Mouse (Mus musculus) stomach, postnatal 0 days (tissue): ENCODE results near the gene Sorbs2. TPM values are rescaled to one million over a fixed set of nuclear protein-coding genes. Genes with fewer than 3 reads are reported as not detected.

Experiments
- ATAC-seq: fragments of 200-750 bp; cut with Nextera tagmentation; 2 replicates; pipeline ENCODE4 v1.8.0; 2017; ENCODE audit not compliant: low FRiP score, low TSS enrichment
- DNase-seq: peaks from one replicate; pipeline ENCODE4 v3.0.0-alpha.2; 2016; ENCODE audit warnings: low spot score
- H3K27ac ChIP-seq: fragments of 300-500 bp; sonication (generic); replicated peaks from 2 replicates; pipeline ENCODE4 v1.5.1; 2014; ENCODE audit warnings: mild to moderate bottlenecking, control low read depth
- H3K27me3 ChIP-seq: fragments of 300-500 bp; sonication (generic); 2 replicates; pipeline ENCODE4 v1.6.1; 2014; ENCODE audit warnings: low read length; ENCODE audit not compliant: control insufficient read depth, insufficient read depth
- H3K36me3 ChIP-seq: fragments of 300-500 bp; sonication (generic); 2 replicates; pipeline ENCODE4 v1.6.1; 2014; ENCODE audit warnings: low read length, mixed read lengths; ENCODE audit not compliant: control insufficient read depth, insufficient read depth
- H3K4me1 ChIP-seq: fragments of 300-500 bp; sonication (generic); replicated peaks from 2 replicates; pipeline ENCODE4 v1.6.1; 2014; ENCODE audit warnings: antibody characterized with exemption; ENCODE audit not compliant: control insufficient read depth, insufficient read depth
- H3K4me2 ChIP-seq: fragments of 300-500 bp; sonication (generic); replicated peaks from 2 replicates; pipeline ENCODE4 v1.6.1; 2014; ENCODE audit warnings: low read depth, mild to moderate bottlenecking, control low read depth, moderate library complexity
- H3K4me3 ChIP-seq: fragments of 300-500 bp; sonication (generic); 2 replicates; pipeline ENCODE4 v1.5.1; 2014; ENCODE audit warnings: low read depth, low read length, control low read depth
- H3K9ac ChIP-seq: fragments of 300-500 bp; sonication (generic); 2 replicates; pipeline ENCODE4 v1.6.1; 2014; ENCODE audit warnings: mild to moderate bottlenecking, low read length, control low read depth, mixed read lengths
- H3K9me3 ChIP-seq: fragments of 300-500 bp; sonication (generic); 2 replicates; pipeline ENCODE4 v1.6.1; 2016; ENCODE audit warnings: low read length; ENCODE audit not compliant: control insufficient read depth
- CTCF ChIP-seq: IDR thresholded peaks from 2 replicates; pipeline ENCODE4 v1.5.1; 2016; ENCODE audit warnings: antibody characterized with exemption, low read depth, mild to moderate bottlenecking, moderate library complexity
- EP300 ChIP-seq: optimal IDR thresholded peaks from 2 replicates; pipeline ENCODE3; 2016; ENCODE audit warnings: antibody characterized with exemption
- WGBS: fragments of 180-500 bp; shearing (Covaris S2); extraction: QIAGEN DNeasy Blood & Tissue Kit; methylation state at CpG from one replicate; pipeline ENCODE4 v1.1.7; 2014; 5-methylcytosine and 5-hydroxymethylcytosine counted together
- polyA plus RNA-seq: library from polyadenylated mRNA; unstranded; fragments of >200 nt; fragmentation: Nextera tagmentation; extraction: Ambion mirVana; gene quantifications from 2 replicates; pipeline ENCODE4 v1.2.1, GENCODE M21; 2015

Sorbs2 gene
- polyA plus RNA-seq: 19.0 and 21.1 TPM in 2 replicates

DNA sequence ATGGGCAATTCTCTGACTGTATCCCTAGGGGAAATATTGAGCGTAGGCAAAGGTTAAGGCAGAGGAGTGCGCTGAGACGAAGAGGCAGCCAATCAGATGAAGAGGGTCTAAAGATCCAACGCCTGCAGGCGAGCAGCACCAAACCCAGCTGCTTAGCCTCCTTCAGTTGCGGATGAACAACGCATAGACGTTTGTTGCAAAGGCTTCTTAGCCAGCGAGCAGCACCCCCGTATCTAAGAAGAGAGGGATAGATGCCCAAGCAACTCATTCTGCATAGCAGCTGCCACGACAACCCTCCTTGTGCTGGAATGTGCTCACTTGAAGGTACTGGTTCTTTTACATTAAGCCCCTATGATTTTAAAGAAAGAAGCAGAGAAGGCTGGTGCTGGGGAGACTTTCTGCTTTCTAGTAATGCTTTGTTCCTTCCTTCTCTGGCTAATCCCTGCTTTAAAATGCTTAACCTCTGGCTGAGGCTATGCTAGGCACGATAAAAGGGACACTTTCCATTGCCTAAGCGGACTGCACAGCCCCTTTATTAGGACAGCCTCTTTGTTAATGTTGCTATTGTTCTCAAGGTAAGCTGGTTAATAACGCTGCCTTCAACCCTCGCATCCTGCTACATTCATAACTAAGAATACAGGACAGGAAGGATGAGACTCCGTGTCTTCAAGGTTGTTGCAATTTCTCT, at the start of gene Sorbs2:
Sorbs2 (plus strand) TSS at position 155 of the 688 bp plus-strand sequence.
- no peak for TF ChIP-seq CTCF
- no peak for TF ChIP-seq EP300
- Histone ChIP-seq H3K4me2 (peak within 1 kb of the TSS; percentile 37), H3K9ac (0 out of 2 replicates have a peak within 1 kb of the TSS, but pooled peaks have one; percentile 19), H3K36me3 (no peaks in the 10 kb centered on the region), H3K4me3 (0 out of 2 replicates have a peak within 1 kb of the TSS, but pooled peaks have one; percentile 4), H3K27me3 (no peaks in the 10 kb centered on the region), H3K9me3 (no peaks in the 10 kb centered on the region), H3K4me1 (no peaks in the 10 kb centered on the region), H3K27ac (no peak within 1 kb of the TSS)
- DNase-seq: no peak
- ATAC-seq: no peak
- WGBS: 20% methylated on average over 16 of the region's 16 CpGs

DNA sequence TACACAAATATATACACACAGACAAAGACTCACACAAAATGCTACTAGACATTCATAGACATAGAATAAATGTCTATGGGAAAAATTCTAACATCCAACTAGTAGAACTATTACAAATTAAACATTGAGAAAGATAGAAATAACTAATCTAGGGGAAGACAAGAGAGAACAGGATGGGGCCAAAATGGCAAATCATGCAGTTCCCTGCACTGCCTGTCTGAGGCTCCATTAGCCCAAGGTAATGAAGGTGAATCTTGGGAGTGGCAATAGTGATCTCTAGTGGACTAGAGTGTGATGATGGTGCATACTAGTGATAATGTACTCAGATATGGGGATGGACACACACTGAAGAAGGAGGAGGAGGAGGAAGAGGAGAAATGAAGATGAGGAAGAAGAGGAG, 49.7 kb upstream of the Sorbs2 start:
- Histone ChIP-seq H3K4me1 (no peaks in the 10 kb centered on the region), H3K36me3 (no peaks in the 10 kb centered on the region), H3K27me3 (no peaks in the 10 kb centered on the region), H3K27ac (no peak overlapping the region), H3K4me2 (no peak overlapping the region), H3K9me3 (no peaks in the 10 kb centered on the region), H3K4me3 (no peak overlapping the region), H3K9ac (no peak overlapping the region)
- DNase-seq (no peak), ATAC-seq (no peak)
- TF ChIP-seq CTCF: peak; percentile 44
- no peak for TF ChIP-seq EP300

DNA sequence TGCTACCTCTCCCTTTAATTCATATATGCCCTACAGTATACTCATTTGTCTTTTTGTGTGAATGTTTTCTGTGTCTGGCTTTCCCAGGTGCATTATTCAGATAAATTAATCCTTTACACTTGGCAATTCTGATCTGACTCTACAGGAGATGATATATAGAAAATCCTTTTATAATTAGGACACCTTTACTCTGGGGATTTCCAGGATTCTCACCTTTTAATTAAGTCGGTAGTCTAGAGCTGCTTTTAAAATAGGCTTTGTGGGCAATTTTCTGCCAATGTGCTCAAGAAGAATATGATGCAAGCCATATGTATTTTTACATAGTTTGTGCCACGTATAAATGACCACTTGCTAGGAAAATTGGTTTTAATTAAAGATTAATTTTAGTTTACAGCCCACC, 38.6 kb upstream of the Sorbs2 start:
- ATAC-seq (no peak), DNase-seq (no peak)
- no peaks in the 10 kb centered on the region for H3K4me1 ChIP-seq
- no peak overlapping the region for H3K27ac ChIP-seq
- no peak overlapping the region for H3K4me2 ChIP-seq
- no peaks in the 10 kb centered on the region for H3K9me3 ChIP-seq
- WGBS: 89% methylated on average over 2 of the region's 2 CpGs
- no peak for TF ChIP-seq EP300
- no peak for TF ChIP-seq CTCF
- no peak overlapping the region for H3K9ac ChIP-seq
- no peak overlapping the region for H3K4me3 ChIP-seq
- no peaks in the 10 kb centered on the region for H3K36me3 ChIP-seq
- H3K27me3 ChIP-seq: no peaks in the 10 kb centered on the region

DNA sequence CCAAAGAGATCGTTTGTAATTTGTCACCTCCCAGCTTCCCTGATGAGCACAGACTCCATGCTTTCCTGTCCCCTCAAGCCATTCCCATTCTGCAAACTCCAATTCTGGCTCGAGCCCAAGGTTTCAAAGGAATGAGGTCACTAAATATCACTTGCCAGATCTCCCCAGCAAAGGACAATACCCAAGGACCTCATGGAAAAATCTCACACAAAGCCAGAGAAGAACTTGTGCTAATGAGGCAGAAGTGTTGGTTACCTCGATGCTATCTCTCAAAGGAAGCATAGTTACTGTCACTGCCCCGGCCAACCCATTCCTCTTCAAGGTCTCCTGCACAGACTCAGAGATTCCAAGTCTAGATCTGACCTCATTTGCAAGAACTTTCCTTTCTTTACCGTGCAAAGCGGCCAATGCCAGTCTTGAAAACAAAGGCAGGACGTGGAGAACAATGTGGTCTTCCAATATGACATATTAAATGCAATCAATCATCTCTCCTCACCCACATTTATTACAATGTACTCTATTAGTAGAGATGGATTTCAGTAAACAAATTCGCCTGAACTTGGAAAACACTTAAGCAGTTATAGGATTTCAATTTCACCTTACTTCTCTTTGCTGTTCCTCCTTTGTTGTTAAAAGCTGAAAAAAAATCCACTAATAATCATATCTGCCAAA, 37.9 kb upstream of the Sorbs2 start:
- no peak overlapping the region for H3K27ac ChIP-seq
- H3K9me3 ChIP-seq: no peaks in the 10 kb centered on the region
- H3K27me3 ChIP-seq: no peaks in the 10 kb centered on the region
- no peak overlapping the region for H3K4me2 ChIP-seq
- no peak overlapping the region for H3K9ac ChIP-seq
- WGBS: 64% methylated on average over 8 of the region's 8 CpGs
- H3K36me3 ChIP-seq: no peaks in the 10 kb centered on the region
- TF ChIP-seq EP300 (no peak), CTCF (no peak)
- DNase-seq (no peak), ATAC-seq (no peak)
- no peak overlapping the region for H3K4me3 ChIP-seq
- no peaks in the 10 kb centered on the region for H3K4me1 ChIP-seq

DNA sequence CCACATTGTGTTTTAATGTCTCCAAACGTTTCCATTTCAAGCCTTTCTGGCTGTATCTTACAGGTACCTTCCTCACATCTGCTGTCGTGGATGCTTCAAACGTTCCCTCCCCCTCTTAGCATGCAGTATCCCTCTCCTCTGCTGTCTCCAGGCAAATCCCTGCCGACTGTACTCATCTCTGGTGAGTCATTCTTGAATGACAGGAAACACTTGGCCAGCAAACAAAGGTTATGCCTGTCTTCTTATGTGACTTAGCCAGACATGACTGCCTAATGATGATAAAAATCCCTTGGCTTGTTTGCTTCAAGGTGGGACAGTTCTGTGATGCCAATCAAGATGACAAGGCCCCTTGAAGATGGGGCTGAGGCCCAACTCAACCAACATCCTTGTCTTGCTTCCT, 26.7 kb upstream of the Sorbs2 start:
- Histone ChIP-seq H3K9me3 (no peaks in the 10 kb centered on the region), H3K9ac (no peak overlapping the region), H3K4me3 (no peak overlapping the region), H3K36me3 (no peaks in the 10 kb centered on the region), H3K27ac (no peak overlapping the region), H3K4me2 (no peak overlapping the region), H3K4me1 (no peaks in the 10 kb centered on the region), H3K27me3 (no peaks in the 10 kb centered on the region)
- DNase-seq (no peak), ATAC-seq (no peak)
- TF ChIP-seq EP300: no peak
- no peak for TF ChIP-seq CTCF
- whole genome bisulfite sequencing: 62% methylated on average over 4 of the region's 4 CpGs

DNA sequence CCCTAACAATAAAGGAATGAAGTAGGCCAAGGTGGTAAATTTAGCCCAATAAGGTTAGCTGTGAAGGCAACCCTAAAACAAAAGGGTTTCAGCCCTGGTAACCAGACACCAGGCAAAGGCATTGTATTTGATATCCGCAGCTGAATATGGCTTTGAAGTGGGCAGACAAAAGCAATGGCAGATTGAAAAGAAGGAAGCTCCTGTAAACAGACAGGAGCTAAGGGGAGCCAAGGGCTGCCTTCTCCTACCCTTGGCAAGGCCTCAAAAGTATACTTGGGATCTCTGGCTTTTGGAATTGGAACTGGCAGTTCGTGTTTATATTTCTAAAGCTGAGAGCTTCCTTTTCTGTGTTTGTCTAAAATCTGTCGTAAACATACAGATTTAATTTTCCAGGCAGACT, 21.3 kb upstream of the Sorbs2 start:
- H3K36me3 ChIP-seq: no peaks in the 10 kb centered on the region
- no peak for DNase-seq
- 50% methylated on average over 3 of the region's 3 CpGs for WGBS
- no peaks in the 10 kb centered on the region for H3K9me3 ChIP-seq
- no peak overlapping the region for H3K9ac ChIP-seq
- H3K4me3 ChIP-seq: no peak overlapping the region
- H3K4me2 ChIP-seq: no peak overlapping the region
- no peak for TF ChIP-seq CTCF
- TF ChIP-seq EP300: no peak
- H3K27me3 ChIP-seq: no peaks in the 10 kb centered on the region
- no peak for ATAC-seq
- H3K4me1 ChIP-seq: no peaks in the 10 kb centered on the region
- H3K27ac ChIP-seq: no peak overlapping the region
